Mouse (Mus musculus) forebrain, embryonic 10.5 days (tissue): Measurements from ENCODE around the gene Hist1h2bk. TPM values are rescaled to one million over a fixed set of nuclear protein-coding genes. Genes with fewer than 3 reads are reported as not detected.

Experiments used
- DNase-seq: peaks from one replicate; pipeline ENCODE4 v3.0.0-alpha.2; 2017; ENCODE audit warnings: low spot score; ENCODE audit errors: extremely low spot score
- H3K27ac ChIP-seq: fragments of 300-500 bp; sonication (generic); 2 replicates; pipeline ENCODE4 v1.5.1; 2016; ENCODE audit warnings: mild to moderate bottlenecking
- H3K27me3 ChIP-seq: fragments of 300-500 bp; sonication (generic); 2 replicates; pipeline ENCODE4 v1.6.1; 2016; ENCODE audit warnings: mild to moderate bottlenecking; ENCODE audit not compliant: poor library complexity, severe bottlenecking
- H3K36me3 ChIP-seq: fragments of 300-500 bp; sonication (generic); replicated peaks from 2 replicates; pipeline ENCODE4 v1.6.1; 2016; ENCODE audit warnings: mild to moderate bottlenecking, moderate library complexity
- H3K4me1 ChIP-seq: fragments of 300-500 bp; sonication (generic); 2 replicates; pipeline ENCODE4 v1.6.1; 2016
- H3K4me3 ChIP-seq: fragments of 300-500 bp; sonication (generic); 2 replicates; pipeline ENCODE4 v1.5.1; 2016; ENCODE audit warnings: mild to moderate bottlenecking, moderate library complexity
- H3K9me3 ChIP-seq: fragments of 300-500 bp; sonication (generic); 2 replicates; pipeline ENCODE4 v1.6.1; 2016; ENCODE audit warnings: mild to moderate bottlenecking, moderate library complexity
- WGBS: fragments of 180-500 bp; shearing (Covaris S2); methylation state at CpG from one replicate; pipeline ENCODE4 v1.1.7; 2016; 5-methylcytosine and 5-hydroxymethylcytosine counted together
- polyA plus RNA-seq: library from polyadenylated mRNA; unstranded; fragments of >200 nt; fragmentation: Nextera tagmentation; extraction: Ambion mirVana; gene quantifications from 2 replicates; pipeline ENCODE4 v1.2.1, GENCODE M21; 2016

The Hist1h2bk gene
- polyA plus RNA-seq, 1 experiment from 2014 or later, result 7.7 TPM

- Histone ChIP-seq H3K4me1 (peaks cover 28% of the 10 kb centered on the region), H3K9me3 (no peaks in the 10 kb centered on the region), H3K36me3 (no peaks in the 10 kb centered on the region), H3K27me3 (peaks cover 100% of the 10 kb centered on the region), H3K4me3 (no peak overlapping the region), H3K27ac (no peak overlapping the region)
- WGBS, result 23% methylated on average over 5 of the region's 5 CpGs
- DNase-seq, result no peak
Observed at GRCm38 (mm10) chr13:22001823-22002222, 33.8 kb upstream of the Hist1h2bk start.

- Histone ChIP-seq H3K27me3 (peaks cover 100% of the 10 kb centered on the region), H3K27ac (no peak overlapping the region), H3K4me1 (peaks cover 21% of the 10 kb centered on the region), H3K4me3 (peak overlapping the region; percentile 66), H3K36me3 (no peaks in the 10 kb centered on the region), H3K9me3 (no peaks in the 10 kb centered on the region)
- DNase-seq, result peak; percentile 42
- under 1% methylated on average over 45 of the region's 45 CpGs for WGBS
Observed at GRCm38 (mm10) chr13:22005605-22006333, 29.9 kb upstream of the Hist1h2bk start.

DNA sequence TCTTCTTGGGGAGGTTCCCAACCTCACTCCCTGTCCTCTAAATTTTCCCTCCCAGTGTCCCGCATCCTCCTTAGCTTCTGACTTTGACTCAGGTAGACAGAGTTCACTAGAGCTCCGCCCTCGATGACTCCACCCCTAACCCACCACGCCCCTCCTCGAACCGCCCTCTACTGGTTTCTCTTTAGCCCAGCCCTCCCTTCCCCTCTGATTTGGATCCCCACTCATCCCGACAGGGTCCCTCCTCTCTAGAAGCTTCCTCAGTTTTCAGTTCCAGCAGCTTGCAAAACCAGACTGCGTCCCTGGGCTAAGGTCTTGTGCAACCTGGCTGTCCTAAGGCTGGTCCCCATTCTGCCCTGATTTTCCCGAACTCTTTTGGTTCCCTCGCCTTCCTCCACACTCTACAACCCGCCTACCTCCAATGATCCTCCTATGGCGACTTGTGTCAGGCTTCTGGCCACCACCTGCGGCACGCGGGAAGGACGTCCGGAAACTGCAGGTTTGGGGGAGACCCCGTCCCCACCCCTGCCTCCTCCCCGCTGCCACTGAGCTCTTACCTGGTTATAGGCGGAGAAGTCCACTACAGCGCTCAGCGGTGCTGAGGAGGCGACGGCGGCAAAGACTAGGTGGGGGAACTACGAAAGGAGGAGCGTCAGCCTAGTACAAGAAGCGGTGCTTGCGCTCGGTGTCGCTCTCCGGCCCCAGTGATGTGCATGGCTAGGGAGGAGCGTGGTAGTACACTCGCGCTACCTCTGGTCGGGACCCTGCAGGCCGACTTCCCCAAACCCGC, 29.1 kb upstream of the Hist1h2bk start:
- Histone ChIP-seq H3K27me3 (peaks cover 100% of the 10 kb centered on the region), H3K27ac (no peak overlapping the region), H3K4me3 (peak overlapping the region; percentile 66), H3K36me3 (no peaks in the 10 kb centered on the region), H3K4me1 (peaks cover 21% of the 10 kb centered on the region), H3K9me3 (no peaks in the 10 kb centered on the region)
- peak; percentile 72 for DNase-seq
- WGBS, result under 1% methylated on average over 38 of the region's 38 CpGs

- Histone ChIP-seq H3K4me1 (peaks cover 21% of the 10 kb centered on the region), H3K27ac (no peak overlapping the region), H3K36me3 (no peaks in the 10 kb centered on the region), H3K4me3 (peak overlapping the region; percentile 66), H3K27me3 (peaks cover 100% of the 10 kb centered on the region), H3K9me3 (no peaks in the 10 kb centered on the region)
- 2% methylated on average over 18 of the region's 18 CpGs for WGBS
- DNase-seq, result no peak
Observed at GRCm38 (mm10) chr13:22007121-22007510, 28.6 kb upstream of the Hist1h2bk start.

DNA sequence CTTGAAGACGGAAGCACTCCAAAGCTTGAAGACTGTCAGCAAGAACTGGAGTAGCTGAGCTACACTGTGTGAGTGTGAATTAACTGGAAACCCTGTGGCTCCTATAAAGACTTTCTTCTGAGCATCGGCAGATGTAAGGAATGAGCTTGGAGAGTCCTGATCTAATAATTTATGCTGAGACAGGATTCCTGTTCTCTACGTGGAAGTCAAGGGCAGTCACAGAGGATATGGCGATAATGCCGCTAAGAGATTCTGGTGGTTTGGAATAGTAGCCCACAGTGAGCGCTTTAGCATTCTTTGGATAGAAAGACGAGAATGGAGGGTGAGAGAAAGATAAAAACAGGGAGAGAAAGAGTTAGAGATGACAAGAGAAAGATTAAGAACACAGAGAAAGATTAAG, 27.8 kb upstream of the Hist1h2bk start:
- 54% methylated on average over 7 of the region's 7 CpGs for WGBS
- H3K27me3 ChIP-seq, result peaks cover 100% of the 10 kb centered on the region
- DNase-seq, result no peak
- no peak overlapping the region for H3K4me3 ChIP-seq
- no peaks in the 10 kb centered on the region for H3K9me3 ChIP-seq
- H3K36me3 ChIP-seq, result no peaks in the 10 kb centered on the region
- peaks cover 21% of the 10 kb centered on the region for H3K4me1 ChIP-seq
- H3K27ac ChIP-seq, result no peak overlapping the region

DNA sequence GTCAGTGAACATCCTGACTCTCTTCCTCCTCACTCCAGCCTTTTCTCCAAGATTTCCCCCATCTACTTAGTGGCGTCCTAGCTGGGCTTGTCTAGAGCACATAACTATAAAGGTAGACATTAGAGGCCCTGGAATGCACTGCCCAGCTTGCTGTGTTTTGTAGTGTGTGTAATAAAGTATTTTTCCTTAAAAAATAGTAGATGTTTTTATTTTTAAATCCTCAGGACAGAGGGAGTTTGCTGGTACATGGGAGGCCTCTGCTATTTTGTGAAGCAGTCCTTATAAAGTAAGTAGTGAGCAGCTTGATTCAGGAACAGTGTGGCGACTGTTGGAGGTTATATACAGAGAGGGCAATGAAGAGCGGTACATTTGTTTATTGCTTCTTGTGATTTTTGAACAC, 27.0 kb upstream of the Hist1h2bk start:
- Histone ChIP-seq H3K4me3 (no peak overlapping the region), H3K27me3 (peaks cover 100% of the 10 kb centered on the region), H3K36me3 (no peaks in the 10 kb centered on the region), H3K27ac (no peak overlapping the region), H3K9me3 (no peaks in the 10 kb centered on the region), H3K4me1 (peaks cover 22% of the 10 kb centered on the region)
- 76% methylated on average over 3 of the region's 3 CpGs for WGBS
- no peak for DNase-seq

DNA sequence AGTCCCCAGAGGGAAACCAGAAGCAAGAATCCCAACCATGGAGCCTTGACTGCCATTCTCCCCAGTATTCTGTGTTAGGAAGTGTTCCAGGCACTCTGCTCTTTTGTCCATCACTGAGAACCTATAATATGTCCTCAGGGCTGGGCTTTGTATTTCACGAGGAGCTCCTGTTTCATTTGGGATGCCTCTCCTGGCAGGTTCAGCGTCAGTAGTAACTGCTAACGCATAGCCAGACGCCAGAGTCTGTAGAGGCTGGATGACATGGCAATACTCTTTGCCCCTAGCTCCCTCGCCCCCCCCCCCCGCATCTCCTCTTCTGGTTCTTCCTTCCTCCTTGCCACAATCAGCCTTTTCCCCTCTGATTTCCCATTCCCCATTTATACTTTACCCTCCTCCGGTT, 26.0 kb upstream of the Hist1h2bk start, which contains the start of gene Prss16:
Gene Prss16 (minus strand): TSS at position 101 of the 400 bp plus-strand sequence.
- Histone ChIP-seq H3K36me3 (no peaks in the 10 kb centered on the region), H3K4me1 (peaks cover 31% of the 10 kb centered on the region), H3K27ac (no peak within 1 kb of the TSS), H3K4me3 (no peak within 1 kb of the TSS), H3K27me3 (peaks cover 100% of the 10 kb centered on the region), H3K9me3 (no peaks in the 10 kb centered on the region)
- WGBS, result 42% methylated on average over 7 of the region's 7 CpGs
- DNase-seq, result no peak

- peak overlapping the region; percentile 36 for H3K4me3 ChIP-seq
- peaks cover 12% of the 10 kb centered on the region for H3K4me1 ChIP-seq
- H3K9me3 ChIP-seq, result peaks cover 4% of the 10 kb centered on the region; the same call in 1 of the 2 replicates
- WGBS, result 19% methylated on average over 13 of the region's 13 CpGs
- H3K36me3 ChIP-seq, result no peaks in the 10 kb centered on the region
- DNase-seq, result peak; percentile 41
- H3K27me3 ChIP-seq, result peaks cover 85% of the 10 kb centered on the region
- no peak overlapping the region for H3K27ac ChIP-seq
Observed at GRCm38 (mm10) chr13:22013716-22014115, 22.0 kb upstream of the Hist1h2bk start.

GRCm38 (mm10) chr13:22014411-22014845, 21.2 kb upstream of the Hist1h2bk start:
- Histone ChIP-seq H3K36me3 (no peaks in the 10 kb centered on the region), H3K27me3 (peaks cover 85% of the 10 kb centered on the region), H3K4me1 (peaks cover 12% of the 10 kb centered on the region), H3K9me3 (peaks cover 4% of the 10 kb centered on the region; the same call in 1 of the 2 replicates), H3K27ac (no peak overlapping the region), H3K4me3 (peak overlapping the region; percentile 36)
- 16% methylated on average over 17 of the region's 17 CpGs for WGBS
- peak; percentile 38 for DNase-seq

DNA sequence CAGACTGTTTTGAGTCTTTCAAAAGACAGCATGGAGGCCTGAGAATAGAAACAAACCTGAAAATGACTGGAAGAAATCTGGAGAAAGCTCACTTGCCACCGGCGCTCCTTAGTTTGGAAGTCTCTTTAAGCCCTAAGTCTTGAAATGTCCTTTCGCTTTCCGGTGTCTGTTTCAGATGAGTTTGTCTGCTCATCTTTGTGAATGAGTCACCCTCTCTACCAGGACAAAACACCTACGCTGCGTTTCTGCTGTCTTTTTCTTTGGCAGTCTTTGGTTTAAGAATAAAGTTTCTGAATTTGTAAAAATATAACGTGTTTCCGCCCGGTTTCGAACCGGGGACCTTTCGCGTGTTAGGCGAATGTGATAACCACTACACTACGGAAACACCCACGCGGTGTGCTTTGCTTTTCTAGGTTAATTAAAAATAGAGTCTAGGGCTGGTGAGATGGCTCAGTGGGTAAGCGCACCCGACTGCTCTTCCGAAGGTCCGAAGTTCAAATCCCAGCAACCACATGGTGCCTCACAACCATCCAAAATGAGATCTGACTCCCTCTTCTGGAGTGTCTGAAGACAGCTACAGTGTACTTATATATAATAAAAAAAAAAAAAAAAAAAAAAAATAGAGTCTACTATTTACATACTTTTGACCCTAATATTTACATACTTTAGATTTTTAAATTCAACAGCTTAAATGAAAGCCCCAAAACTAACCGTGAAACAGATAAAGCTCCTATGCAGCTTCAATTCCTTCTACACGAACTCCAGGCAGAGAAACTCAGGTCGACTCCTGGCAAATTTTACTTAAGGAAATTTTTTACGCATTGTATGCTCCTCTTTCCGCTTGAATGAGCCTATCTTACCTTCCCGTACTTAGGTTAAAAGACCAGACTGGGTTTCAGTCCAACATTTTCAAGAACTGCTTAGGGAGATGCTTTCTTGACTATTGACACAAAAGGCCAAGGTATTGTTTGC, 19.9 kb upstream of the Hist1h2bk start:
- Histone ChIP-seq H3K4me1 (peaks cover 19% of the 10 kb centered on the region), H3K9me3 (peaks cover 4% of the 10 kb centered on the region; the same call in 1 of the 2 replicates), H3K27ac (no peak overlapping the region), H3K4me3 (peak overlapping the region; percentile 36), H3K36me3 (no peaks in the 10 kb centered on the region), H3K27me3 (peaks cover 80% of the 10 kb centered on the region)
- DNase-seq, result peak; percentile 87
- 14% methylated on average over 27 of the region's 27 CpGs for WGBS

DNA sequence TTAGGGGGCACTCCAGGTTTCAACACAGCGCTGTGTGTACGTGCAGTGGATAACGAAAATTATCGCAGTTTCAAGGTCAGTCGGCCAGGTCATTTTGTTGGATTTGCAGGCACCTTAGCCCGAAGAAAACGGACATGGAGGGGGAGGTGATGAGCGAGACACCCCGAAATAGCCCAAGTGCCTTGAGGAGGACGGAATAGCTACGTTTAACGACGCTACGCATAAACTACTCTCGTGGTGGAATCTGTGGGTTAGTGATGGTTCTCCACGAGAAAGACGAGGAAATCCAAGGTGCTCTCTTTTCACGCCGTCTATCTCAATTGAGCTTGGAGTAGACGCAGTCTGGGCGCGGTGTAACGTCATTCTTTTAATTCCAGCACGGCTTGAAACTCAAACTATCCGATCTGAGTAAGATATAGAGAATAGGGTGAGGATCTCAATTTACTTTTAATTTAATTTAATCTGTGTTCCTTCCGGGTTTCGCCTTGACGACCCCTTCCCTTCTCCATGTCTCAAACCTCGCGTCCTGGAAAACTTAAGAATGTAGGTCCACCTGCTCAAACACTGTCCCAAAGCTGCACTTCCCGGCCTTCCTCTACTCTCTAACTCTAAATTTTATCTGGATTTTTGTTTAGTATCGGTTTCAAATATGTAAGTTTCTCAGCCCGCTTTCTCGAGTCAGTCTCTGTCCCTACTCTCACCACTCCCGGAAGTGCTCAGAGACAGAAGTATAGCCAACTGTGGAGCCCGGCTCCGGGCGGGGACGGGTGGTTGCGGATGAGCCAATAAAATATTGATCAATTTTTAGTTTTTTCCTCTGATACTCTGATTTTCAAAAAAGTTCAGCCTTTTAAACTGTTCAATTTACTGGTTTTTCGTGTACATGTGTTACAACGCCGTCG, 15.5 kb upstream of the Hist1h2bk start:
- H3K4me1 ChIP-seq, result peaks cover 7% of the 10 kb centered on the region; the same call in 1 of the 2 replicates
- H3K36me3 ChIP-seq, result no peaks in the 10 kb centered on the region
- WGBS, result under 1% methylated on average over 44 of the region's 44 CpGs
- H3K9me3 ChIP-seq, result peaks cover 3% of the 10 kb centered on the region; the same call in 1 of the 2 replicates
- no peak overlapping the region for H3K27ac ChIP-seq
- H3K27me3 ChIP-seq, result peaks cover 36% of the 10 kb centered on the region
- DNase-seq, result peak; percentile 47
- peak overlapping the region; percentile 68 for H3K4me3 ChIP-seq
